Mouse (Mus musculus): ENCODE data around the gene Gamt. TPM values are rescaled to one million over a fixed set of nuclear protein-coding genes. Genes with fewer than 3 reads are reported as not detected.
"Not testable (repeated sequence)": the region's sequence is repeated elsewhere in the genome, so short reads cannot be mapped to it uniquely, and the experiment has no call there.

The Gamt gene
- total RNA-seq, 1 experiment from 2014 or later: 192 TPM

- peak; percentile 72 for DNase-seq
Observed at GRCm38 (mm10) chr10:80258752-80259462, 1.9 kb downstream of the Gamt start.

- no peak for DNase-seq
Observed at GRCm38 (mm10) chr10:80257936-80258335, 2.9 kb downstream of the Gamt start.

- peak; percentile 79 for DNase-seq
Observed at GRCm38 (mm10) chr10:80255881-80256535, 4.8 kb downstream of the Gamt start.

DNA sequence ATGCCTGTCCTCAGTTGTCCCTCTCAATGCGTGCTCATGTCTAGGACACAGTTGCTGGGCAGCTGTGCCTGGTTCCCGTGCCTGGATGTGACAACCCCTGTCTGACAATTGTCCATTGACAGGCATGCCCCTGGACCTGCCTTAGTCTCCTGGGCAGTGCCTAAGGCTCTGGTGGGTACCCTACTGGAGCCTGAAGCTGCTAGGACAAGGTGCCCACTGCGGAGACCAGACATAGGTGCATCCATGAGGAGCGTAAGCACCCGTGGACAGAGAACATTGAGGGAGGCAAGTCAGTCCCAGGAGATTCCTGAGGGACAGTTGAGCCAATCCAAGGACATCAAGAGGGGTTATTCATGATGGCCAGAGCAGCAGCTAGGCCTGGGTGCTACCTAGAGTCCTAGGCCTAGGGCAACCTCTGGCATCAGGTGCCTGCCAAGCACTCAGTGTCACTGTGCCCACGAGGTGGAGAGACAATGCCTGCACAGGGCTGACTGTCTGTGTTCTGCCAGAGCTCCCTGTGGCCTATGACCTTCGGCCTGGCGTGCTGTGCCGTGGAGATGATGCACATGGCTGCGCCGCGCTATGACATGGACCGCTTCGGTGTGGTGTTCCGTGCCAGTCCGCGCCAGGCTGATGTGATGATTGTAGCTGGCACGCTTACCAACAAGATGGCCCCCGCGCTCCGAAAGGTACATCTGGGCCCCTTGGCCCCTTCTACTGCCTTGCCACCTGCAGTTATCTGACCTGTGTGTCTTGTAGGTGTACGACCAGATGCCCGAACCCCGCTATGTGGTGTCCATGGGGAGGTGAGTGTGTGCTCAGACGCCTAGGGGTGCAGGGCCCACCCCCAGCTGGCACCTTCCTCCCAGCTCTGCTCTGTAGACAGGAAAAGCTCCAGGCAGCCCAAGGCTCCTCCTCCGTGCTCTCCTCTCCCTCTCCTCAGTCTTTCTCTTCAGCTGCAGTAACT, 6.2 kb downstream of the Gamt start:
- DNase-seq: peak; percentile 10

GRCm38 (mm10) chr10:80253551-80253950, 7.3 kb downstream of the Gamt start:
- no peak for DNase-seq

DNA sequence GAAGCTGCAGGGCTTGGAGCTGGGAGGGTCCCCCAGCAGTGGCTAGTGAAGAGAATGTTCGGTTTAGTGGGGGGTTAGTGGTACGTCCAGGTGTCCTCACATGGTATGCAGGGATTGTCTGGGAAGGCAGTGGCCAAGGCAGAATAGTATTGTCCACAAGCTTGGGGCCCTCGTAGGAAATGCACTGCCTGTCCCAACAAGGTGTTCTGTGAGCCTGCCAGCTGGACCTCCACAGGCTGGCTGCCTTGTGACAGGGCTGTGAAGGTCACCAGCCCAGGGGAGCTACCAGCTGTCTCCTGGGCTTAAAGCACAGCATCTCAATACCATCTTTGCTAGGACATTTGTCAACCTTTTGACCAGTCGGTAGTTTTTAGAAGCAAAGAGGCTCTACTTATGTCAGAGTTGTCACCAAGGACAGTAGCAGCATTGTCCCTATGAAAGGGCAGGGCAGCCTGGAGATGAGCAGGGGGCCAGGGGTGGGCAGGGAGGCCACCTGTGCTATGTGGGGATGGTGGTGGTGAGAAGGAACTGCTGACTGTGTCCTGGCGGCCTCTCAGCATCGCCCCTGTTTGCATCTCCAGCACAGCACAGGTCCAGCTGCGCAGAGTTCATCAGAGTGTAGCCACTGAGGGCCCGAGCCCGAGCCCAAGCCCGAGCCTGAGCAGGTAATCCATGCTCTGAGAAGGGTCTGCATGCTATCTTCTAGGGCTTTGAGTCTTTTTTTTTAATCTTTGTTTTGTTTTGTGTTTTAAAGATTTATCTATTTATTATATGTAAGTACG, 8.1 kb downstream of the Gamt start:
- DNase-seq: no peak

DNA sequence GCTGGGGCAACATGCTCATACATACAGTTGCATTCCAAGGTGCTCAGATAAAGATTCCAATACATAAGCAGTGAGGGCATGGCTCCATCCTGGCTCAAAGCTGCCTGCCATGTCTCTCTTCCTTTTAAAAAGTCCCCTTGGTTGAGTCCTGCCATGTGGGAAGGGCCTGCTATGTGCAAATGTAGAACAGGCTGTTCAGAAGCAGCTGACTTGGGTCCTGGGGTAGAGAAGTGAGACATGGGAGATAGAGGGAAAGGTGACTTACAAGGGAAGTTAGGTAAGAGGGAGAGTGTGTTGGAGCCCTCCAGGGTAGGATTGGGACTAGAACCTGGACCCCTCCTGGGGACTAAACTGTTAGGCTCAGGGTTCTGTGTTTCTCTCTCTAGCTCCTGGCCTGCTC, 8.8 kb downstream of the Gamt start:
- DNase-seq: no peak

- no peak for DNase-seq
Observed at GRCm38 (mm10) chr10:80250573-80250972, 10.2 kb downstream of the Gamt start.

GRCm38 (mm10) chr10:80250059-80250458, 10.8 kb downstream of the Gamt start:
- DNase-seq: no peak

DNA sequence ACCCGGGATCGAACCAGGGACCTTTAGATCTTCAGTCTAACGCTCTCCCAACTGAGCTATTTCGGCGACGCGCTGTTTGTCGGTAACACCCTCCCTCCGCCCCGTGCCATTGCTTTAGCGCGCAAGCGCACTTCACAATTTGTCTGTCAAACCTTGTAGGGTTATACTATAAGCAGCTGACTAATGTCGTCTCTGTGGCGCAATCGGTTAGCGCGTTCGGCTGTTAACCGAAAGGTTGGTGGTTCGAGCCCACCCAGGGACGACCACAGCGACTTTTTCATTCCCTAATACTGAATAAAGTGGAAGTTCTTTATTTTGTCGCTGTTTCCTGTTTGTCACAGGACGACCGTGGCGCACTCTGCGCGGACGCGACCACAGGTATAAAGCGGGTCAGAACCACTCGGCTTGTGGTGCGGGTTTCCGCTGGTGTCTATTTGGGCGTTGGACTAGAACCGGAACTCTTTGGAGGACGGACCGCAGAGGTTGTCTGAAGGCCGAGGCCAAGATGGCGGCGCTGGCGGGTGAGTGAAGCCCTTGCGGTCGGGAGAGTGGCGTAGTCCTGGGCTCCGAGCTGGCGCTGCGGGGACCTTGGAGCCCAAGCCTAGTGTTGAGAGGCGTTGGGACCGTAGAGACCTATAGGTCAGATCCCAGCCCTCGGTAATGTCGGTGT, 11.7 kb downstream of the Gamt start, which contains the start of gene Ndufs7:
Gene Ndufs7 (plus strand): TSS at position 151 of the 670 bp plus-strand sequence.
- peak; percentile 95 for DNase-seq

DNA sequence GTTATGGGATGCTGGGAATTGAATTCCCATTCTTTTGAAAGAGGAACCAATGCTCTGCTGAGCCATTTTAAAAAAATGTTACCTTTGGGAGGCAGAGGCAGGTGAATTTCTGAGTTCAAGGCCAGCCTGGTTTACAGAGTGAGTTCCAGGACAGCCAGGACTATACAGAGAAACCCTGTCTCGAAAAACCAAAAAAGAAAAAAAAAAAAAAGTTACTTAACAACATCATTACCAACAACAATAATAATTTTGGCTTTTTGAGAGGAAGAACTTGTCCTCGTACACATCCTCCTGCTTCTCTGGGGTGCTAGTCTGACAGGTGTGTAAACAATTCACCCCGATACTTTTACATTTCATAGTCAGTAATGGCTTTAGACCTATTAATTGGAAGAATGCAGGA, 12.4 kb downstream of the Gamt start:
- DNase-seq: not testable (repeated sequence)

DNA sequence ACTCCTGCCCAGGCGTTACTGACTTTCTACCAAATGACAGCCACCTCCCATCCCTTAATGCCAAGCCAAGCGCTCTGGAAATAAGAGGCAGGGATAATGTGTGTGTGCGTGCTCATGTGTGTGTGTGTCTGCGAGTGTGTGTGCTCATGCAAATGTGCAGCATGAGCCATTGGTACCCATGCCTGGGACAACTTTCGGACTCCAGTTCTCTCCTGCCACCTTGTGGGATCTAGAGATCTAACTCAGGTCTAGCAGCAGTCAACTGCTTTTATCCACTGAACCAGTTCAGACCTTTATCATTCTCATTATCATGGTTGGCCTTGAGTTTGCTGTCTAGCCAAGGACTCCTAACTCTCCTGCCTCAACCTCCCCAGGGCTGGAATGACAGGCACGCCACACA, 13.0 kb downstream of the Gamt start:
- no peak for DNase-seq

- DNase-seq: peak; percentile 90
Observed at GRCm38 (mm10) chr10:80245600-80245999, 15.2 kb downstream of the Gamt start.

- DNase-seq: peak; percentile 64
Observed at GRCm38 (mm10) chr10:80244791-80245399, 15.9 kb downstream of the Gamt start.

GRCm38 (mm10) chr10:80242607-80243006, 18.2 kb downstream of the Gamt start:
- DNase-seq: no peak

DNA sequence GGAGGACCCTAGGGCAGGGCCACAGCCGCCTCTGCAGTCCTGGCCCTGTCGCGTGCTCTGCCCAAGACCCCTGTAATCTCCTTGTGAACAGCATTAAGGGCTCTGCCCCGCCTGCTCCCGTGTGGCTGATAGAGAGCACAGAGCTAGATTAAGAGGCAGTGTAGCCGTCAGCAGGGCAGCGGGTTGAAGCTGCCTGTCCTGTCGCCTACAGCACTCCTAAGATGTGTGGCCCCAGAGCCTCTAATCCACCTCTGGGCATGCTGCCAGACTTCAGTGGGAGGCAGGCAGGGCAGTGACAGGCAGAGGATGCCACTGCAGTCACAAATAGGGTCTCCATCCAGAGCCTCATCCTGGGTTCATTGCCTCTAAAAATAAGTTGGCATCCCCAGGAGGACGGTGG, 18.7 kb downstream of the Gamt start:
- no peak for DNase-seq

DNA sequence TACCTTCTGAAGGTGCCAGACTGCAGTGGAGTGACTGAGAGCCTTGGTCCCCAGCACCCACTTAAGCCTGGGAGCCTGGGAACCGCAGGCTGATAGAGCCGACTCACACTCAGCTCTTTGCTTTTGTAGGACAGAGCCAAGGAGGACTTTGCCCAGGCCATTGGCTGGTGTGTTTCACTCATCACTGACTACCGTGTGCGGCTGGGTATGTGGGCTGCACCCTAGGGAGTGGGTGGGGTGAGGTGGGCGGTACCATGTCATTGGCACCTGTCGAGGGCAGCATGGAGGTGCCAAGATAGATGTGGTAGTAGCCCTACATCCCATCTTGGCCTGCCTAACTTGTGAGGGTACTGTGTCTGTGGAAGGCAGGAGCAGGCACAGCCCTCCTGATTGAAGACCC, 21.0 kb downstream of the Gamt start:
- no peak for DNase-seq

DNA sequence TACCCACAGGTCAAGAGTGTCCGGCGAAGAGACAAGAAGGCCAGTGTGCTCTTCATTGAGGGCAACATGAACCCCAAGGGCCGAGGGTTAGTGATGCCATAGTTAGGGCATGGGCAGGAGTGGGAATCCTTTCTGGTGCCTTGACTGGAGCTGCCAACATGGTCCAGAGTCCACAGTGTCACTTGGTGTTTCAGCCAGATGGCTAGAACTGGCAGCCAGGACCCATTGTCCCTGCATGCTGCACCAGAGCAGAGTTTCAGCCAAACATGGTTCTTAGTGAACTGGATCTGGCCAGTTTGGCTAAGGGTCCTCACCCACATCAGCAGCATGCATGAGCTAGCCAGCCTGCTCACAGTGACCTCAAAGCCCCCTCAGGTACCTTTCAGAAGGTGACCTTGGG, 22.5 kb downstream of the Gamt start:
- DNase-seq: no peak

DNA sequence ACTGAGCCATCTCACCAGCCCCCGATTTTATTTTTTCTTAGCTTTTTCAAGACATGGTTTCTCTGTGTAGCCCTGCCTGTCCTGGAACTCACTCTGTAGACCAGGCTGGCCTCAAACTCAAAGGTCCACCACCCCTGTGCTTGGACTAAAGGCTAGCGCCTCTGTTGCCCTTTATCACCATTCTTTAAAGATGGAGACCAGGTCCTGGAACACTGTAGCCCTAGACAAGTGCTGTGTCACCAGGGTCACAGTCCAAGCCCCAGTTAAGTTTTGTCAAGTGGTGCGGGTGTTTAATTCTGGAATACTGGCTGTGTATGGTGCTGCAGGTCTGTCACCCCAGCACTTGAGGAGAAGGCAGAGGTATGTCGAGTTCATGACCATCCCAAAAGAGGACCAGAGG, 23.8 kb downstream of the Gamt start:
- DNase-seq: no peak

- DNase-seq: no peak
Observed at GRCm38 (mm10) chr10:80236145-80236825, 24.5 kb downstream of the Gamt start.
